10 mouse cellular contexts compared by ENCODE assay signal in genomic region chr11:121630406-121630805, GRCm38 (mm10). TPM values are rescaled to one million over a fixed set of nuclear protein-coding genes. Genes with fewer than 3 reads are reported as not detected.
A peak's percentile ranks its signal among the peaks of the same experiment; 100 is the strongest.
DNase-seq lines count a peak whose midpoint lies in the region; ATAC-seq lines count a peak whose summit lies in the region.
"Had no signal": no experiment of that assay in that cellular context is flagged by ENCODE, and none has a peak within 500 bp of the region (broad histone marks: within the 10 kb centered on the region; RNA-seq: fewer than 3 reads in every experiment).

No protein-coding gene starts in this region.

- ATAC-seq in CD4-positive, CD25-positive, alpha-beta regulatory T cell, adult 4 months: no peak
- 0 out of 2 replicates have a peak, but pooled peaks have one; percentile 39 for ATAC-seq in common myeloid progenitor, adult 5-6 weeks (replicated peaks; ENCODE audit: low read depth, poor library complexity, severe bottlenecking)

- peak; percentile 30 for DNase-seq in CD4-positive, CD25-positive, alpha-beta regulatory T cell, adult 2 months (ENCODE audit: low read depth, low spot score)
- peak; percentile 19 for DNase-seq in heart, adult 8-10 months (ENCODE audit: low spot score)
- no peak for DNase-seq in heart, adult 9 months (ENCODE audit: low spot score in 2 of 2)
- DNase-seq in 416B (ENCODE audit: low read depth): peak; percentile 31
- DNase-seq in natural killer cell, adult 2 months (ENCODE audit: low spot score in 2 of 2): no peak
- DNase-seq in frontal cortex, postnatal 10 days (ENCODE audit: low spot score in 2 of 2): no peak
- DNase-seq: adrenal gland, adult 8-10 months; kidney, postnatal 25 days had no signal

RNA-seq across cellular contexts. Expression of gene B3gntl1, which starts 42.5 kb away (rescaled TPM):
- polyA plus RNA-seq in CD4-positive, CD25-positive, alpha-beta regulatory T cell, adult 4 months (2017; shearing (Covaris generic)): 10 to 100 TPM; 11.3 to 18.8 TPM
- total RNA-seq in heart, adult 8-10 months (2022): 1 to 10 TPM; 4.0 to 5.7 (median 5.2) TPM
- total RNA-seq in common myeloid progenitor, adult 5-6 weeks (2017): 8.8 and 16.2 TPM in 2 replicates

Comparison
In these comparisons a context has a peak if more than half of its experiments do, and no peak if none do; other contexts are left out.
1. DNase-seq: peak in CD4-positive, CD25-positive, alpha-beta regulatory T cell, adult 2 months (single experiment), heart, adult 8-10 months (single experiment) and 416B (single experiment); none in heart, adult 9 months (0 of 2), natural killer cell, adult 2 months (0 of 2) and frontal cortex, postnatal 10 days (0 of 2).